Mouse (Mus musculus) cortical plate, adult 2 months (tissue): ENCODE results near the gene Tekt2.

Source experiments
- CTCF ChIP-seq: fragments of 200-500 bp; IDR thresholded peaks from 2 replicates; pipeline ENCODE4 v1.5.1; 2011; ENCODE audit warnings: mild to moderate bottlenecking, control low read depth, low read length; ENCODE audit not compliant: insufficient read depth; ENCODE audit errors: extremely low read depth
- POLR2A ChIP-seq: fragments of 200-500 bp; IDR thresholded peaks from 2 replicates; pipeline ENCODE4 v1.6.1; 2011; ENCODE audit warnings: mild to moderate bottlenecking, low read length, control low read depth; ENCODE audit not compliant: insufficient read depth; ENCODE audit errors: extremely low read depth

- TF ChIP-seq CTCF (no peak), POLR2A (no peak)
These were observed 50.4 kb downstream of the Tekt2 start for GRCm38 (mm10) chr4:126275081-126275480.
